Mouse (Mus musculus) stomach, embryonic 15.5 days (tissue): ENCODE data around the gene 2900011O08Rik. TPM values are rescaled to one million over a fixed set of nuclear protein-coding genes. Genes with fewer than 3 reads are reported as not detected.

Source experiments
- ATAC-seq: fragments of 200-750 bp; cut with Nextera tagmentation; 2 replicates; pipeline ENCODE4 v1.8.0; 2017; ENCODE audit warnings: low read depth, moderate number of reproducible peaks, moderate TSS enrichment; ENCODE audit not compliant: insufficient read depth, low FRiP score
- H3K27ac ChIP-seq: fragments of 300-500 bp; sonication (generic); 2 replicates; pipeline ENCODE4 v1.5.1; 2015; ENCODE audit warnings: mild to moderate bottlenecking, inconsistent platforms
- H3K27me3 ChIP-seq: fragments of 300-500 bp; sonication (generic); replicated peaks from 2 replicates; pipeline ENCODE4 v1.6.1; 2015; ENCODE audit warnings: inconsistent platforms
- H3K36me3 ChIP-seq: fragments of 300-500 bp; sonication (generic); 2 replicates; pipeline ENCODE4 v1.6.1; 2015; ENCODE audit warnings: inconsistent platforms
- H3K4me1 ChIP-seq: fragments of 300-500 bp; sonication (generic); 2 replicates; pipeline ENCODE4 v1.6.1; 2015; ENCODE audit warnings: inconsistent platforms
- H3K4me2 ChIP-seq: fragments of 300-500 bp; sonication (generic); 2 replicates; pipeline ENCODE4 v1.6.1; 2015; ENCODE audit warnings: mild to moderate bottlenecking, inconsistent platforms
- H3K4me3 ChIP-seq: fragments of 300-500 bp; sonication (generic); replicated peaks from 2 replicates; pipeline ENCODE4 v1.5.1; 2015; ENCODE audit warnings: inconsistent platforms
- H3K9ac ChIP-seq: fragments of 300-500 bp; sonication (generic); 2 replicates; pipeline ENCODE4 v1.6.1; 2015; ENCODE audit warnings: inconsistent platforms
- H3K9me3 ChIP-seq: fragments of 300-500 bp; sonication (generic); 2 replicates; pipeline ENCODE4 v1.6.1; 2016; ENCODE audit warnings: inconsistent platforms
- WGBS: fragments of 180-500 bp; shearing (Covaris S2); methylation state at CpG from one replicate; pipeline ENCODE4 v1.1.7; 2015; 5-methylcytosine and 5-hydroxymethylcytosine counted together
- polyA plus RNA-seq: library from polyadenylated mRNA; unstranded; fragments of >200 nt; fragmentation: Nextera tagmentation; extraction: Ambion mirVana; gene quantifications from 2 replicates; pipeline ENCODE4 v1.2.1, GENCODE M21; 2015

The 2900011O08Rik gene
- polyA plus RNA-seq, 1 experiment from 2014 or later: 2.4 TPM

GRCm38 (mm10) chr16:14008081-14008480 is 21.7 kb downstream of the 2900011O08Rik start:
- Histone ChIP-seq H3K27ac (no peak overlapping the region), H3K9ac (no peak overlapping the region), H3K9me3 (no peaks in the 10 kb centered on the region), H3K36me3 (no peaks in the 10 kb centered on the region), H3K4me1 (no peaks in the 10 kb centered on the region), H3K4me3 (no peak overlapping the region), H3K4me2 (no peak overlapping the region), H3K27me3 (no peaks in the 10 kb centered on the region)
- 73% methylated on average over 2 of the region's 2 CpGs for WGBS
- no peak for ATAC-seq

- no peak overlapping the region for H3K27ac ChIP-seq
- H3K4me1 ChIP-seq: no peaks in the 10 kb centered on the region
- no peaks in the 10 kb centered on the region for H3K36me3 ChIP-seq
- no peak for ATAC-seq
- no peaks in the 10 kb centered on the region for H3K9me3 ChIP-seq
- H3K27me3 ChIP-seq: no peaks in the 10 kb centered on the region
- no peak overlapping the region for H3K9ac ChIP-seq
- H3K4me2 ChIP-seq: no peak overlapping the region
- H3K4me3 ChIP-seq: no peak overlapping the region
Observed at GRCm38 (mm10) chr16:14008708-14009107, 22.3 kb downstream of the 2900011O08Rik start.

GRCm38 (mm10) chr16:14009966-14010365 is 23.6 kb downstream of the 2900011O08Rik start:
- Histone ChIP-seq H3K27me3 (no peaks in the 10 kb centered on the region), H3K9me3 (no peaks in the 10 kb centered on the region)
- WGBS: 92% methylated on average over 4 of the region's 4 CpGs

GRCm38 (mm10) chr16:14017306-14017705 is 30.9 kb downstream of the 2900011O08Rik start:
- H3K4me1 ChIP-seq: no peaks in the 10 kb centered on the region
- no peak overlapping the region for H3K9ac ChIP-seq
- H3K27ac ChIP-seq: no peak overlapping the region
- no peak overlapping the region for H3K4me3 ChIP-seq
- H3K36me3 ChIP-seq: no peaks in the 10 kb centered on the region
- WGBS: 82% methylated on average over 8 of the region's 8 CpGs
- no peak for ATAC-seq
- no peak overlapping the region for H3K4me2 ChIP-seq
- no peaks in the 10 kb centered on the region for H3K27me3 ChIP-seq
- H3K9me3 ChIP-seq: no peaks in the 10 kb centered on the region

More at GRCm38 (mm10) chr16:14009966-14010365, 23.6 kb downstream of the 2900011O08Rik start:
- Histone ChIP-seq H3K4me3 (no peak overlapping the region), H3K4me1 (no peaks in the 10 kb centered on the region), H3K36me3 (no peaks in the 10 kb centered on the region), H3K9ac (no peak overlapping the region), H3K4me2 (no peak overlapping the region), H3K27ac (no peak overlapping the region)
- ATAC-seq: no peak

GRCm38 (mm10) chr16:14021166-14021822 is 34.9 kb downstream of the 2900011O08Rik start:
- Histone ChIP-seq H3K27me3 (no peaks in the 10 kb centered on the region), H3K4me1 (no peaks in the 10 kb centered on the region), H3K9ac (no peak overlapping the region), H3K4me3 (no peak overlapping the region), H3K36me3 (no peaks in the 10 kb centered on the region), H3K9me3 (no peaks in the 10 kb centered on the region), H3K27ac (no peak overlapping the region), H3K4me2 (no peak overlapping the region)
- ATAC-seq: no peak
- 72% methylated on average over 3 of the region's 3 CpGs for WGBS

- 72% methylated on average over 2 of the region's 2 CpGs for WGBS
- Histone ChIP-seq H3K4me3 (no peak overlapping the region), H3K27ac (no peak overlapping the region), H3K36me3 (no peaks in the 10 kb centered on the region), H3K4me2 (no peak overlapping the region), H3K27me3 (no peaks in the 10 kb centered on the region), H3K9me3 (no peaks in the 10 kb centered on the region), H3K4me1 (no peaks in the 10 kb centered on the region), H3K9ac (no peak overlapping the region)
- no peak for ATAC-seq
Observed at GRCm38 (mm10) chr16:14025091-14025990, 38.9 kb downstream of the 2900011O08Rik start.

GRCm38 (mm10) chr16:14029072-14029471 is 42.7 kb downstream of the 2900011O08Rik start:
- Histone ChIP-seq H3K9me3 (no peaks in the 10 kb centered on the region), H3K27ac (no peak overlapping the region), H3K9ac (no peak overlapping the region), H3K27me3 (no peaks in the 10 kb centered on the region), H3K4me2 (no peak overlapping the region), H3K36me3 (no peaks in the 10 kb centered on the region), H3K4me3 (no peak overlapping the region), H3K4me1 (no peaks in the 10 kb centered on the region)
- 61% methylated on average over 2 of the region's 2 CpGs for WGBS
- ATAC-seq: no peak

GRCm38 (mm10) chr16:14029851-14030250 is 43.4 kb downstream of the 2900011O08Rik start:
- Histone ChIP-seq H3K9ac (no peak overlapping the region), H3K4me1 (no peaks in the 10 kb centered on the region), H3K4me3 (no peak overlapping the region), H3K36me3 (no peaks in the 10 kb centered on the region), H3K27me3 (no peaks in the 10 kb centered on the region), H3K4me2 (no peak overlapping the region), H3K9me3 (no peaks in the 10 kb centered on the region), H3K27ac (no peak overlapping the region)
- no peak for ATAC-seq
- 79% methylated on average over 2 of the region's 2 CpGs for WGBS

GRCm38 (mm10) chr16:14030650-14031049 is 44.2 kb downstream of the 2900011O08Rik start:
- WGBS: 84% methylated on average over 4 of the region's 4 CpGs
- ATAC-seq: no peak
- Histone ChIP-seq H3K27ac (no peak overlapping the region), H3K9me3 (no peaks in the 10 kb centered on the region), H3K36me3 (no peaks in the 10 kb centered on the region), H3K27me3 (no peaks in the 10 kb centered on the region), H3K4me2 (no peak overlapping the region), H3K9ac (no peak overlapping the region), H3K4me3 (no peak overlapping the region), H3K4me1 (no peaks in the 10 kb centered on the region)

- H3K27ac ChIP-seq: no peak overlapping the region
- no peak overlapping the region for H3K4me2 ChIP-seq
- 62% methylated on average over 4 of the region's 4 CpGs for WGBS
- H3K9me3 ChIP-seq: no peaks in the 10 kb centered on the region
- H3K4me3 ChIP-seq: no peak overlapping the region
- no peaks in the 10 kb centered on the region for H3K27me3 ChIP-seq
- H3K9ac ChIP-seq: no peak overlapping the region
- H3K36me3 ChIP-seq: no peaks in the 10 kb centered on the region
- no peak for ATAC-seq
- H3K4me1 ChIP-seq: no peaks in the 10 kb centered on the region
Observed at GRCm38 (mm10) chr16:14033076-14033475, 46.7 kb downstream of the 2900011O08Rik start.

GRCm38 (mm10) chr16:14042421-14042820 is 56.0 kb downstream of the 2900011O08Rik start:
- H3K4me3 ChIP-seq: no peak overlapping the region
- no peaks in the 10 kb centered on the region for H3K36me3 ChIP-seq
- 88% methylated on average over 2 of the region's 2 CpGs for WGBS
- no peaks in the 10 kb centered on the region for H3K9me3 ChIP-seq
- no peak overlapping the region for H3K4me2 ChIP-seq
- no peak for ATAC-seq
- H3K27ac ChIP-seq: no peak overlapping the region
- H3K4me1 ChIP-seq: no peaks in the 10 kb centered on the region
- H3K9ac ChIP-seq: no peak overlapping the region
- no peaks in the 10 kb centered on the region for H3K27me3 ChIP-seq

GRCm38 (mm10) chr16:14044695-14045094 is 58.3 kb downstream of the 2900011O08Rik start:
- Histone ChIP-seq H3K4me3 (no peak overlapping the region), H3K36me3 (no peaks in the 10 kb centered on the region), H3K4me1 (no peaks in the 10 kb centered on the region), H3K27ac (no peak overlapping the region), H3K9me3 (no peaks in the 10 kb centered on the region), H3K4me2 (no peak overlapping the region), H3K9ac (no peak overlapping the region), H3K27me3 (no peaks in the 10 kb centered on the region)
- 77% methylated on average over 8 of the region's 8 CpGs for WGBS
- ATAC-seq: no peak
